ENCODE assay signal across 9 mouse cellular contexts in genomic region chr13:43725698-43726097, GRCm38 (mm10). TPM values are rescaled to one million over a fixed set of nuclear protein-coding genes. Genes with fewer than 3 reads are reported as not detected.
DNase-seq lines count a peak whose midpoint lies in the region; ATAC-seq and TF ChIP-seq lines count a peak whose summit lies in the region.
"Had no signal": no experiment of that assay in that cellular context is flagged by ENCODE, and none has a peak within 500 bp of the region (broad histone marks: within the 10 kb centered on the region; RNA-seq: fewer than 3 reads in every experiment).

No protein-coding gene starts in this region.

- H3K4me3 ChIP-seq in thymus, adult 2 months (ENCODE audit: control insufficient read depth, insufficient read depth, low read length): no peak overlapping the region
- no peak overlapping the region for H3K4me3 ChIP-seq in limb, embryonic 11.5 days (ENCODE audit: low read depth, low read length)
- H3K4me3 ChIP-seq: heart, embryonic 13.5 days had no signal

- no peak overlapping the region for H3K9ac ChIP-seq in limb, embryonic 11.5 days (ENCODE audit: low read length)
- H3K9ac ChIP-seq: heart, embryonic 13.5 days had no signal

- no peaks in the 10 kb centered on the region for H3K27me3 ChIP-seq in thymus, adult 2 months (ENCODE audit: control insufficient read depth, insufficient read depth, low read length)
- H3K27me3 ChIP-seq in limb, embryonic 11.5 days (ENCODE audit: control insufficient read depth, insufficient read depth, low read length): no peaks in the 10 kb centered on the region
- H3K27me3 ChIP-seq: heart, embryonic 13.5 days had no signal

- H3K36me3 ChIP-seq in thymus, adult 2 months (ENCODE audit: control insufficient read depth, insufficient read depth, low read length): no peaks in the 10 kb centered on the region
- no peaks in the 10 kb centered on the region for H3K36me3 ChIP-seq in limb, embryonic 11.5 days (ENCODE audit: control insufficient read depth, insufficient read depth, low read length)
- H3K36me3 ChIP-seq: heart, embryonic 13.5 days had no signal

- DNase-seq in thymus, adult 2 months: peak; percentile 51
- no peak for DNase-seq in thymus, adult 18-20 months
- peak; percentile 75 for DNase-seq in adrenal gland, postnatal 14 days
- peak; percentile 57 for DNase-seq in embryo, embryonic 11.5 days (ENCODE audit: low read depth, low spot score)
- peak; percentile 72 for DNase-seq in induced T-regulatory cell, adult 2 months (ENCODE audit: low read depth)
- peak; percentile 76 for DNase-seq in limb, embryonic 11.5 days (ENCODE audit: low spot score)
- DNase-seq in urinary bladder, postnatal 36 days (ENCODE audit: low spot score in 2 of 2): peak; percentile 30 to 50

- 20% methylated on average over 7 of the region's 7 CpGs for WGBS in thymus, adult 2 months
- 27% methylated on average over 7 of the region's 7 CpGs for WGBS in limb, embryonic 11.5 days

- TF ChIP-seq CTCF in thymus, adult 2 months (IDR thresholded peaks at IDR 0.05; ENCODE audit: borderline replicate concordance, control insufficient read depth, extremely low read depth, insufficient read depth, low read length, poor library complexity): no peak

- no peaks in the 10 kb centered on the region for H3K9me3 ChIP-seq in limb, embryonic 11.5 days (ENCODE audit: control insufficient read depth, low read length)
- H3K9me3 ChIP-seq: heart, embryonic 13.5 days had no signal

- no peak overlapping the region for H3K27ac ChIP-seq in thymus, adult 2 months (ENCODE audit: control insufficient read depth, insufficient read depth, low read length)
- H3K27ac ChIP-seq in limb, embryonic 11.5 days (replicated peaks; ENCODE audit: low read depth, low read length): no peak overlapping the region
- H3K27ac ChIP-seq: heart, embryonic 13.5 days had no signal

- H3K4me2 ChIP-seq in limb, embryonic 11.5 days (ENCODE audit: low read depth, severe bottlenecking): no peak overlapping the region
- H3K4me2 ChIP-seq: heart, embryonic 13.5 days had no signal

- H3K4me1 ChIP-seq in thymus, adult 2 months (replicated peaks; ENCODE audit: control insufficient read depth, insufficient read depth, low read length): no peaks in the 10 kb centered on the region; the same call in 1 of the 2 replicates
- no peaks in the 10 kb centered on the region for H3K4me1 ChIP-seq in limb, embryonic 11.5 days (ENCODE audit: control insufficient read depth, insufficient read depth, low read length)

- TF ChIP-seq POLR2A in thymus, adult 2 months (IDR thresholded peaks at IDR 0.05; ENCODE audit: control insufficient read depth, extremely low read depth, insufficient read depth, low read length, poor library complexity): no peak

- ATAC-seq in limb, embryonic 11.5 days (ENCODE audit: insufficient number of reproducible peaks, low FRiP score, low TSS enrichment, low read depth): no peak
- ATAC-seq in neutrophil, adult 5-6 weeks (ENCODE audit: extremely low read depth, insufficient number of reproducible peaks, low FRiP score, poor library complexity, severe bottlenecking): peak; percentile 51; the same call in 1 of the 2 replicates

RNA-seq across cellular contexts. Expression of gene Cd83, which starts 58.9 kb away (rescaled TPM):
- polyA plus RNA-seq in thymus, adult 2 months (2012; rRNA removed): 53.0 and 66.8 TPM in 2 replicates
- total RNA-seq in adrenal gland, postnatal 14 days (2021): 2.5 and 4.8 TPM in 2 replicates
- 8.6 and 8.7 TPM in 2 replicates for polyA plus RNA-seq in limb, embryonic 11.5 days (2014; fragmentation: Nextera tagmentation; extraction: Ambion mirVana)
- 81.4 and 89.3 TPM in 2 replicates for total RNA-seq in neutrophil, adult 5-6 weeks (2017)

Comparison
In these comparisons a context has a peak if more than half of its experiments do, and no peak if none do; other contexts are left out.
1. DNase-seq: peak in thymus, adult 2 months (single experiment), adrenal gland, postnatal 14 days (single experiment), embryo, embryonic 11.5 days (single experiment), induced T-regulatory cell, adult 2 months (single experiment), limb, embryonic 11.5 days (single experiment) and urinary bladder, postnatal 36 days (2 of 2); none in thymus, adult 18-20 months (0 of 2).
2. RNA of gene Cd83, which starts 58.9 kb away (total RNA-seq): 81.4 to 89.3 TPM in neutrophil, adult 5-6 weeks; 2.5 to 4.8 TPM in adrenal gland, postnatal 14 days; every median in the first group is over 10 times any median in the second.